Mouse (Mus musculus) bone marrow macrophage, adult 2 months (primary cell): ENCODE measurements around the gene Pax2.

Experiments
- CTCF ChIP-seq: IDR thresholded peaks from 2 replicates; pipeline ENCODE4 v1.5.1; 2012; ENCODE audit warnings: low read depth, mild to moderate bottlenecking, low read length, moderate library complexity
- POLR2A ChIP-seq: IDR thresholded peaks from 2 replicates; pipeline ENCODE4 v1.6.1; 2012; ENCODE audit warnings: mild to moderate bottlenecking, low read depth, low read length, borderline replicate concordance

DNA sequence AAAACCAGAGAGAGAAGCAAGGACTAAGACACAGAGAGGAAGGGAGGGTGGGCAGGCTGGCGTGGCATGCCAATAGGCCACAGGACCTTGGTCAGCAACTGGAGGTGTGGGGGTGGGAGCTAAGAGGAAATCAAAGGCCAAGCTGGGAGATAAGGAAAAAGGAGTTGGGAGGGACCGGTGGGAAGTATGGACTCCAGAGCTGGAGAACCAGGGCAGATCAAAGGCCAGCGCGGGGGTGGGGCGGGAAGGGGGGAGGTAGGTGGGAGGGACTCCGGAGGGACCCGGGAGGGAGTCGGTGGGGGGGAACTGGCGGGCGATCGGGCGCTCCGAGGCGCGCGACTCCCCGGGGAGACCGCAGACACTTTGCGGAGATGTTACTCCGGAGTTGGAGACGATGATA is 21.7 kb upstream of the Pax2 start:
- TF ChIP-seq CTCF (no peak), POLR2A (no peak)
